Mouse (Mus musculus) heart, adult 2 months (tissue): ENCODE results near the gene Casc3.

Source experiments
- CTCF ChIP-seq: fragments of 200-600 bp; IDR thresholded peaks from 2 replicates; pipeline ENCODE4 v1.8.1; 2022; ENCODE audit warnings: antibody characterized with exemption, mild to moderate bottlenecking, moderate library complexity
- POLR2A ChIP-seq: fragments of 200-500 bp; IDR thresholded peaks from 2 replicates; pipeline ENCODE4 v1.6.1; 2011; ENCODE audit warnings: mild to moderate bottlenecking, low read depth, low read length, control low read depth; ENCODE audit not compliant: insufficient read depth

- TF ChIP-seq CTCF (no peak), POLR2A (no peak)
Measured at GRCm38 (mm10) chr11:98804605-98805004, at the start of gene Casc3.
